Mouse (Mus musculus) intestine, embryonic 15.5 days (tissue): Measurements from ENCODE around the gene Actl6a. TPM values are rescaled to one million over a fixed set of nuclear protein-coding genes. Genes with fewer than 3 reads are reported as not detected.
A peak's percentile ranks its signal among the peaks of the same experiment; 100 is the strongest.
"Not testable (repeated sequence)": the region's sequence is repeated elsewhere in the genome, so short reads cannot be mapped to it uniquely, and the experiment has no call there.

Source experiments
- ATAC-seq: fragments of 200-750 bp; cut with Nextera tagmentation; 2 replicates; pipeline ENCODE4 v1.8.0; 2017; ENCODE audit warnings: moderate TSS enrichment, moderate library complexity
- H3K27ac ChIP-seq: fragments of 300-500 bp; sonication (generic); 2 replicates; pipeline ENCODE4 v1.5.1; 2015; ENCODE audit warnings: mild to moderate bottlenecking, inconsistent platforms
- H3K27me3 ChIP-seq: fragments of 300-500 bp; sonication (generic); replicated peaks from 2 replicates; pipeline ENCODE4 v1.6.1; 2015; ENCODE audit warnings: inconsistent platforms
- H3K36me3 ChIP-seq: fragments of 300-500 bp; sonication (generic); 2 replicates; pipeline ENCODE4 v1.6.1; 2015; ENCODE audit warnings: inconsistent platforms
- H3K4me1 ChIP-seq: fragments of 300-500 bp; sonication (generic); replicated peaks from 2 replicates; pipeline ENCODE4 v1.6.1; 2015; ENCODE audit warnings: inconsistent platforms
- H3K4me2 ChIP-seq: fragments of 300-500 bp; sonication (generic); replicated peaks from 2 replicates; pipeline ENCODE4 v1.6.1; 2015; ENCODE audit warnings: mild to moderate bottlenecking, inconsistent platforms
- H3K4me3 ChIP-seq: fragments of 300-500 bp; sonication (generic); replicated peaks from 2 replicates; pipeline ENCODE4 v1.5.1; 2015; ENCODE audit warnings: inconsistent platforms
- H3K9ac ChIP-seq: fragments of 300-500 bp; sonication (generic); 2 replicates; pipeline ENCODE4 v1.6.1; 2015; ENCODE audit warnings: inconsistent platforms
- H3K9me3 ChIP-seq: fragments of 300-500 bp; sonication (generic); 2 replicates; pipeline ENCODE4 v1.6.1; 2016; ENCODE audit warnings: inconsistent platforms
- WGBS: fragments of 180-500 bp; shearing (Covaris S2); methylation state at CpG from one replicate; pipeline ENCODE4 v1.1.7; 2015; 5-methylcytosine and 5-hydroxymethylcytosine counted together
- polyA plus RNA-seq: library from polyadenylated mRNA; unstranded; fragments of >200 nt; fragmentation: Nextera tagmentation; extraction: Ambion mirVana; gene quantifications from 2 replicates; pipeline ENCODE4 v1.2.1, GENCODE M21; 2015

The Actl6a gene
- polyA plus RNA-seq, 1 experiment from 2014 or later: 144 TPM

GRCm38 (mm10) chr3:32698228-32698863 lies 7.8 kb upstream of the Actl6a start:
- H3K36me3 ChIP-seq: no peaks in the 10 kb centered on the region
- H3K4me3 ChIP-seq: no peak overlapping the region
- no peak overlapping the region for H3K27ac ChIP-seq
- no peak overlapping the region for H3K9ac ChIP-seq
- peak; percentile 86 for ATAC-seq
- no peaks in the 10 kb centered on the region for H3K4me1 ChIP-seq
- no peak overlapping the region for H3K4me2 ChIP-seq
- no peaks in the 10 kb centered on the region for H3K27me3 ChIP-seq
- WGBS: 35% methylated on average over 7 of the region's 7 CpGs
- no peaks in the 10 kb centered on the region for H3K9me3 ChIP-seq

GRCm38 (mm10) chr3:32704021-32704420 lies 2.1 kb upstream of the Actl6a start:
- not testable (repeated sequence) for H3K9ac ChIP-seq, H3K27ac ChIP-seq, H3K4me3 ChIP-seq, H3K9me3 ChIP-seq, H3K4me1 ChIP-seq, H3K4me2 ChIP-seq, ATAC-seq, H3K36me3 ChIP-seq, H3K27me3 ChIP-seq
- WGBS: 94% methylated on average over 6 of the region's 6 CpGs

GRCm38 (mm10) chr3:32704632-32705031 lies 1.5 kb upstream of the Actl6a start:
- not testable (repeated sequence) for ATAC-seq, H3K4me1 ChIP-seq
- WGBS: 79% methylated on average over 10 of the region's 10 CpGs

GRCm38 (mm10) chr3:32708052-32708367 lies 1.9 kb downstream of the Actl6a start:
- H3K9ac ChIP-seq: 0 out of 2 replicates have a peak overlapping the region, but pooled peaks have one; percentile 30
- ATAC-seq: no peak

More at GRCm38 (mm10) chr3:32704632-32705031, 1.5 kb upstream of the Actl6a start:
- not testable (repeated sequence) for H3K4me2 ChIP-seq, H3K9me3 ChIP-seq, H3K9ac ChIP-seq, H3K4me3 ChIP-seq, H3K27ac ChIP-seq, H3K27me3 ChIP-seq, H3K36me3 ChIP-seq

GRCm38 (mm10) chr3:32708368-32709231 lies 2.5 kb downstream of the Actl6a start:
- ATAC-seq: peak; percentile 100
- Histone ChIP-seq H3K4me3 (peak overlapping the region; percentile 76), H3K27me3 (no peaks in the 10 kb centered on the region), H3K4me2 (peak overlapping the region; percentile 59), H3K27ac (peak overlapping the region; percentile 84), H3K36me3 (peaks cover 10% of the 10 kb centered on the region), H3K9me3 (no peaks in the 10 kb centered on the region), H3K4me1 (peaks cover 6% of the 10 kb centered on the region), H3K9ac (peak overlapping the region; percentile 83)
- under 1% methylated on average over 90 of the region's 90 CpGs for WGBS

More at GRCm38 (mm10) chr3:32708052-32708367, 1.9 kb downstream of the Actl6a start:
- Histone ChIP-seq H3K36me3 (peaks cover 4% of the 10 kb centered on the region; the same call in 1 of the 2 replicates), H3K27ac (no peak overlapping the region), H3K4me1 (peaks cover 6% of the 10 kb centered on the region), H3K4me3 (peak overlapping the region; percentile 76), H3K9me3 (no peaks in the 10 kb centered on the region), H3K4me2 (peak overlapping the region; percentile 59), H3K27me3 (no peaks in the 10 kb centered on the region)
- WGBS: 3% methylated on average over 4 of the region's 4 CpGs

- no peak for ATAC-seq
- Histone ChIP-seq H3K36me3 (peaks cover 11% of the 10 kb centered on the region), H3K9me3 (no peaks in the 10 kb centered on the region), H3K4me2 (peak overlapping the region; percentile 58), H3K4me1 (peaks cover 6% of the 10 kb centered on the region), H3K9ac (peak overlapping the region; percentile 83), H3K27ac (peak overlapping the region; percentile 84), H3K27me3 (no peaks in the 10 kb centered on the region), H3K4me3 (peak overlapping the region; percentile 76)
- 5% methylated on average over 9 of the region's 9 CpGs for WGBS
Measured at GRCm38 (mm10) chr3:32709388-32709787, 3.3 kb downstream of the Actl6a start.

GRCm38 (mm10) chr3:32713711-32714110 lies 7.6 kb downstream of the Actl6a start:
- no peak overlapping the region for H3K27ac ChIP-seq
- 90% methylated on average over 3 of the region's 3 CpGs for WGBS
- no peak overlapping the region for H3K4me2 ChIP-seq
- no peak for ATAC-seq
- H3K4me1 ChIP-seq: peaks cover 6% of the 10 kb centered on the region
- no peak overlapping the region for H3K9ac ChIP-seq
- H3K9me3 ChIP-seq: no peaks in the 10 kb centered on the region
- no peaks in the 10 kb centered on the region for H3K27me3 ChIP-seq
- no peak overlapping the region for H3K4me3 ChIP-seq
- H3K36me3 ChIP-seq: peaks cover 32% of the 10 kb centered on the region

GRCm38 (mm10) chr3:32717403-32717802 lies 11.3 kb downstream of the Actl6a start:
- not testable (repeated sequence) for H3K4me3 ChIP-seq, H3K9me3 ChIP-seq, H3K27me3 ChIP-seq, H3K4me2 ChIP-seq, H3K4me1 ChIP-seq, ATAC-seq, H3K27ac ChIP-seq, H3K9ac ChIP-seq
- peaks cover 44% of the 10 kb centered on the region for H3K36me3 ChIP-seq
- WGBS: 96% methylated on average over 6 of the region's 6 CpGs

GRCm38 (mm10) chr3:32718271-32718670 lies 12.2 kb downstream of the Actl6a start:
- Histone ChIP-seq H3K4me1 (no peaks in the 10 kb centered on the region), H3K27me3 (no peaks in the 10 kb centered on the region), H3K4me2 (no peak overlapping the region), H3K9ac (no peak overlapping the region), H3K36me3 (peaks cover 46% of the 10 kb centered on the region), H3K9me3 (no peaks in the 10 kb centered on the region), H3K27ac (no peak overlapping the region), H3K4me3 (no peak overlapping the region)
- 86% methylated on average over 5 of the region's 5 CpGs for WGBS
- no peak for ATAC-seq

- ATAC-seq: no peak
Measured at GRCm38 (mm10) chr3:32724191-32724590, 18.1 kb downstream of the Actl6a start.

GRCm38 (mm10) chr3:32725951-32726350 lies 19.9 kb downstream of the Actl6a start:
- H3K9me3 ChIP-seq: no peaks in the 10 kb centered on the region
- H3K27ac ChIP-seq: no peak overlapping the region
- H3K4me3 ChIP-seq: no peak overlapping the region
- no peak overlapping the region for H3K4me2 ChIP-seq
- peaks cover 54% of the 10 kb centered on the region for H3K36me3 ChIP-seq
- ATAC-seq: no peak
- no peak overlapping the region for H3K9ac ChIP-seq
- H3K4me1 ChIP-seq: no peaks in the 10 kb centered on the region
- no peaks in the 10 kb centered on the region for H3K27me3 ChIP-seq
- 86% methylated on average over 5 of the region's 5 CpGs for WGBS

More at GRCm38 (mm10) chr3:32724191-32724590, 18.1 kb downstream of the Actl6a start:
- Histone ChIP-seq H3K4me1 (no peaks in the 10 kb centered on the region), H3K9me3 (no peaks in the 10 kb centered on the region), H3K4me2 (no peak overlapping the region), H3K27ac (no peak overlapping the region), H3K4me3 (no peak overlapping the region), H3K27me3 (no peaks in the 10 kb centered on the region), H3K36me3 (peaks cover 54% of the 10 kb centered on the region), H3K9ac (no peak overlapping the region)
- WGBS: 89% methylated on average over 7 of the region's 7 CpGs

- no peaks in the 10 kb centered on the region for H3K9me3 ChIP-seq
- no peak for ATAC-seq
- no peak overlapping the region for H3K27ac ChIP-seq
- no peak overlapping the region for H3K4me3 ChIP-seq
- no peaks in the 10 kb centered on the region for H3K4me1 ChIP-seq
- no peak overlapping the region for H3K9ac ChIP-seq
- 87% methylated on average over 4 of the region's 4 CpGs for WGBS
- no peaks in the 10 kb centered on the region for H3K27me3 ChIP-seq
- peaks cover 58% of the 10 kb centered on the region for H3K36me3 ChIP-seq
- no peak overlapping the region for H3K4me2 ChIP-seq
Measured at GRCm38 (mm10) chr3:32727861-32728260, 21.8 kb downstream of the Actl6a start.
